Mouse (Mus musculus) ES-E14 (cell line): ENCODE measurements around the gene Acy3.

Experiments
- HCFC1 ChIP-seq: IDR thresholded peaks from 2 replicates; pipeline ENCODE4 v1.6.1; 2012; ENCODE audit warnings: low read length, inconsistent platforms, borderline replicate concordance; ENCODE audit not compliant: insufficient read depth
- MAFK ChIP-seq: IDR thresholded peaks from 2 replicates; pipeline ENCODE4 v1.6.1; 2014; ENCODE audit warnings: mild to moderate bottlenecking, low read depth, low read length, inconsistent platforms; ENCODE audit not compliant: insufficient read depth
- ZC3H11A ChIP-seq: IDR thresholded peaks from 2 replicates; pipeline ENCODE4 v1.6.1; 2012; ENCODE audit warnings: low read depth, mild to moderate bottlenecking, inconsistent platforms, low read length, borderline replicate concordance
- ZNF384 ChIP-seq: IDR thresholded peaks from 2 replicates; pipeline ENCODE4 v1.6.1; 2012; ENCODE audit warnings: low read depth, low read length, inconsistent platforms

DNA sequence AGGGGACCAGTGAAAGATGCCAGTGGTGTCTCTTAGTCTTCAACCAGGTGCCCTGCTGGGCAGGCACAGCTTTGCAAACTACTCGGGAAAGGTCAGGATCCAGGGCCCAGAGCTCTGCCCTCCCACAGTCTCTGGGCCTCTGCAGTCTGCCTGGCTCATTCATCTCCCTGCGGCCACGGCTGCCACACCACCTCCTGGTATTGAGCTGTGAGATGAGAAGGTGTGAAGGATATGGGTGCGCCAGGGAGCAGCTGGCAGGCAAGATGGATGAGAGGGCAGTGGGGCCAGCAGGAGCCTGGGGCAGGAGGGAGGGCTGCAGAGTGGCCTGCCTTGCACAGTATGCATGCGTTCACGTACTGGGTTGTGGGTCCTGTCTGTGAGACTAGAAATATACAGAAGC is 4.4 kb downstream of the Acy3 start:
- no peak for TF ChIP-seq ZC3H11A
- TF ChIP-seq MAFK = no peak
- TF ChIP-seq HCFC1 = no peak
- TF ChIP-seq ZNF384 = no peak
